Mouse (Mus musculus): ENCODE data around the gene Smpd3. TPM values are rescaled to one million over a fixed set of nuclear protein-coding genes. Genes with fewer than 3 reads are reported as not detected.

Gene Smpd3
- polyA plus RNA-seq, 1 experiment from 2014 or later = 0.49 TPM

- Histone ChIP-seq H3K27ac (replicated peaks; ENCODE audit: low read depth, low read length) (no peak overlapping the region), H3K36me3 (ENCODE audit: control insufficient read depth, insufficient read depth, low read length) (peaks cover 3% of the 10 kb centered on the region; the same call in 1 of the 2 replicates), H3K27me3 (ENCODE audit: control insufficient read depth, insufficient read depth, low read length) (no peaks in the 10 kb centered on the region), H3K4me3 (ENCODE audit: low read depth, low read length) (no peak overlapping the region), H3K4me1 (ENCODE audit: control insufficient read depth, insufficient read depth, low read length) (no peaks in the 10 kb centered on the region), H3K4me2 (ENCODE audit: low read depth, severe bottlenecking) (no peak overlapping the region), H3K9me3 (ENCODE audit: control insufficient read depth, low read length) (no peaks in the 10 kb centered on the region), H3K9ac (ENCODE audit: low read length) (no peak overlapping the region)
- DNase-seq (ENCODE audit: low spot score) = no peak
- 94% methylated on average over 10 of the region's 10 CpGs for WGBS
- ATAC-seq (ENCODE audit: insufficient number of reproducible peaks, low FRiP score, low TSS enrichment, low read depth) = no peak
Observed at GRCm38 (mm10) chr8:106259579-106260255, 78.1 kb downstream of the Smpd3 start.

DNA sequence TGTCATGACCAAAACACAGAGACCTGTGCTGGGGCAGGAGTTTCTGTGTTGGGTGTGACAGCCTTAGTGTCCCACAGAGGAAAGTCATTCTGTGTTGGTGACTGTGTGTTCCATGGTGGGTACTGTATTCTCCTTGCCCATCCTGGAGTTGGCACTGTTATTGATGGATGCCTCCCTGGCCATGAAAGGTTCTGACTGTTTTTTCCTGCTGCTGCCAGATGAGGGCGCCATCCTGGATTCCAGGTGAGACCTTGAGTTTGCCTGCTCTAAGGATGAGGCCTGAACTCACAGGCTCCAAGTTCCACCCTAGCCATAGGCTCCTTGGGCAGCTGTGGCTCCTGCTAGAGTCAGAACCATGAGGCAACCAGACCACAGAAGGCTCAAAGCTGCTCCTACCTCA lies 79.6 kb downstream of the Smpd3 start:
- H3K36me3 ChIP-seq (ENCODE audit: control insufficient read depth, insufficient read depth, low read length) = peaks cover 3% of the 10 kb centered on the region; the same call in 1 of the 2 replicates
- ATAC-seq (ENCODE audit: insufficient number of reproducible peaks, low FRiP score, low TSS enrichment, low read depth) (no peak), DNase-seq (ENCODE audit: low spot score) (no peak)
- no peaks in the 10 kb centered on the region for H3K9me3 ChIP-seq (ENCODE audit: control insufficient read depth, low read length)
- H3K9ac ChIP-seq (ENCODE audit: low read length) = no peak overlapping the region
- no peak overlapping the region for H3K27ac ChIP-seq (replicated peaks; ENCODE audit: low read depth, low read length)
- 19% methylated on average over 1 of the region's 1 CpGs for WGBS
- no peak overlapping the region for H3K4me3 ChIP-seq (ENCODE audit: low read depth, low read length)
- H3K27me3 ChIP-seq (ENCODE audit: control insufficient read depth, insufficient read depth, low read length) = no peaks in the 10 kb centered on the region
- H3K4me2 ChIP-seq (ENCODE audit: low read depth, severe bottlenecking) = no peak overlapping the region
- H3K4me1 ChIP-seq (ENCODE audit: control insufficient read depth, insufficient read depth, low read length) = no peaks in the 10 kb centered on the region

GRCm38 (mm10) chr8:106250186-106250585 lies 87.6 kb downstream of the Smpd3 start:
- DNase-seq (ENCODE audit: low spot score) = no peak
- H3K4me1 ChIP-seq (ENCODE audit: control insufficient read depth, insufficient read depth, low read length) = no peaks in the 10 kb centered on the region
- 72% methylated on average over 4 of the region's 4 CpGs for WGBS

GRCm38 (mm10) chr8:106237106-106237505 lies 100.7 kb downstream of the Smpd3 start:
- DNase-seq (ENCODE audit: low spot score) (no peak), ATAC-seq (ENCODE audit: insufficient number of reproducible peaks, low FRiP score, low TSS enrichment, low read depth) (no peak)
- peaks cover 3% of the 10 kb centered on the region; the same call in 1 of the 2 replicates for H3K36me3 ChIP-seq (ENCODE audit: control insufficient read depth, insufficient read depth, low read length)
- no peak overlapping the region for H3K4me3 ChIP-seq (ENCODE audit: low read depth, low read length)
- no peak overlapping the region for H3K4me2 ChIP-seq (ENCODE audit: low read depth, severe bottlenecking)
- WGBS = 94% methylated on average over 5 of the region's 5 CpGs
- H3K27ac ChIP-seq (replicated peaks; ENCODE audit: low read depth, low read length) = no peak overlapping the region
- no peaks in the 10 kb centered on the region for H3K27me3 ChIP-seq (ENCODE audit: control insufficient read depth, insufficient read depth, low read length)
- H3K4me1 ChIP-seq (ENCODE audit: control insufficient read depth, insufficient read depth, low read length) = no peaks in the 10 kb centered on the region
- no peaks in the 10 kb centered on the region for H3K9me3 ChIP-seq (ENCODE audit: control insufficient read depth, low read length)
- H3K9ac ChIP-seq (ENCODE audit: low read length) = no peak overlapping the region

More at GRCm38 (mm10) chr8:106250186-106250585, 87.6 kb downstream of the Smpd3 start:
- Histone ChIP-seq H3K27me3 (ENCODE audit: control insufficient read depth, insufficient read depth, low read length) (no peaks in the 10 kb centered on the region), H3K4me2 (ENCODE audit: low read depth, severe bottlenecking) (no peak overlapping the region), H3K36me3 (ENCODE audit: control insufficient read depth, insufficient read depth, low read length) (peaks cover 16% of the 10 kb centered on the region), H3K27ac (replicated peaks; ENCODE audit: low read depth, low read length) (no peak overlapping the region), H3K9me3 (ENCODE audit: control insufficient read depth, low read length) (no peaks in the 10 kb centered on the region), H3K4me3 (ENCODE audit: low read depth, low read length) (no peak overlapping the region), H3K9ac (ENCODE audit: low read length) (no peak overlapping the region)
- no peak for ATAC-seq (ENCODE audit: insufficient number of reproducible peaks, low FRiP score, low TSS enrichment, low read depth)

GRCm38 (mm10) chr8:106234567-106235261 lies 103.1 kb downstream of the Smpd3 start:
- H3K4me2 ChIP-seq (ENCODE audit: low read depth, severe bottlenecking) = no peak overlapping the region
- H3K27ac ChIP-seq (replicated peaks; ENCODE audit: low read depth, low read length) = no peak overlapping the region
- no peaks in the 10 kb centered on the region for H3K4me1 ChIP-seq (ENCODE audit: control insufficient read depth, insufficient read depth, low read length)
- H3K36me3 ChIP-seq (ENCODE audit: control insufficient read depth, insufficient read depth, low read length) = peaks cover 7% of the 10 kb centered on the region; the same call in 1 of the 2 replicates
- no peak overlapping the region for H3K9ac ChIP-seq (ENCODE audit: low read length)
- DNase-seq (ENCODE audit: low spot score) (no peak), ATAC-seq (ENCODE audit: insufficient number of reproducible peaks, low FRiP score, low TSS enrichment, low read depth) (no peak)
- H3K27me3 ChIP-seq (ENCODE audit: control insufficient read depth, insufficient read depth, low read length) = no peaks in the 10 kb centered on the region
- 92% methylated on average over 17 of the region's 17 CpGs for WGBS
- no peak overlapping the region for H3K4me3 ChIP-seq (ENCODE audit: low read depth, low read length)
- H3K9me3 ChIP-seq (ENCODE audit: control insufficient read depth, low read length) = no peaks in the 10 kb centered on the region

DNA sequence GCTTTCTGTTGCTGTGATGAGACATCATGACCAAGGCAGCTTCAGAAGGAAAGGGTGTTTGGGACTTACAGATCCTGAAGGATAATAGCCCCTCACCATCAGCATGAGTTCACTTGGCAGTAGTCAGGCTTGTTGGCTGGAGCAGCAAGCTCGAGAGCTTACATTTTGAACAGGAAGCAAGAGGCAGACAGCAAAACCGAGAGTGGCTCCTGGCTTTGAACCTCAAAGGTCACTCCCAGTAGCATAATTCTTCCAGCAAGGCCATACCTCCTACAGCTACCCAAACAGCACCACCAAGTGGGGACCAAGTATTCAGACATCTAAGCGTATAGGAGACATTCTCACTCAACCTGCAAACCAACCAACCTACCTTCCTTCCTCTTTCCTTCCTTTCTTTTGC lies 105.0 kb downstream of the Smpd3 start:
- WGBS = 73% methylated on average over 3 of the region's 3 CpGs

GRCm38 (mm10) chr8:106231536-106231935 lies 106.3 kb downstream of the Smpd3 start:
- DNase-seq (ENCODE audit: low spot score) = no peak
- no peaks in the 10 kb centered on the region for H3K4me1 ChIP-seq (ENCODE audit: control insufficient read depth, insufficient read depth, low read length)
- H3K27ac ChIP-seq (replicated peaks; ENCODE audit: low read depth, low read length) = no peak overlapping the region
- no peak for ATAC-seq (ENCODE audit: insufficient number of reproducible peaks, low FRiP score, low TSS enrichment, low read depth)
- peaks cover 7% of the 10 kb centered on the region; the same call in 1 of the 2 replicates for H3K36me3 ChIP-seq (ENCODE audit: control insufficient read depth, insufficient read depth, low read length)
- H3K4me3 ChIP-seq (ENCODE audit: low read depth, low read length) = no peak overlapping the region
- 84% methylated on average over 7 of the region's 7 CpGs for WGBS
- no peak overlapping the region for H3K4me2 ChIP-seq (ENCODE audit: low read depth, severe bottlenecking)
- no peaks in the 10 kb centered on the region for H3K27me3 ChIP-seq (ENCODE audit: control insufficient read depth, insufficient read depth, low read length)
- H3K9me3 ChIP-seq (ENCODE audit: control insufficient read depth, low read length) = no peaks in the 10 kb centered on the region
- no peak overlapping the region for H3K9ac ChIP-seq (ENCODE audit: low read length)

More for the DNA sequence above, 105.0 kb downstream of the Smpd3 start:
- ATAC-seq (ENCODE audit: insufficient number of reproducible peaks, low FRiP score, low TSS enrichment, low read depth) (no peak), DNase-seq (ENCODE audit: low spot score) (no peak)
- Histone ChIP-seq H3K4me3 (ENCODE audit: low read depth, low read length) (no peak overlapping the region), H3K4me2 (ENCODE audit: low read depth, severe bottlenecking) (no peak overlapping the region), H3K4me1 (ENCODE audit: control insufficient read depth, insufficient read depth, low read length) (no peaks in the 10 kb centered on the region), H3K9ac (ENCODE audit: low read length) (no peak overlapping the region), H3K27ac (replicated peaks; ENCODE audit: low read depth, low read length) (no peak overlapping the region), H3K27me3 (ENCODE audit: control insufficient read depth, insufficient read depth, low read length) (no peaks in the 10 kb centered on the region), H3K9me3 (ENCODE audit: control insufficient read depth, low read length) (no peaks in the 10 kb centered on the region), H3K36me3 (ENCODE audit: control insufficient read depth, insufficient read depth, low read length) (peaks cover 7% of the 10 kb centered on the region; the same call in 1 of the 2 replicates)

DNA sequence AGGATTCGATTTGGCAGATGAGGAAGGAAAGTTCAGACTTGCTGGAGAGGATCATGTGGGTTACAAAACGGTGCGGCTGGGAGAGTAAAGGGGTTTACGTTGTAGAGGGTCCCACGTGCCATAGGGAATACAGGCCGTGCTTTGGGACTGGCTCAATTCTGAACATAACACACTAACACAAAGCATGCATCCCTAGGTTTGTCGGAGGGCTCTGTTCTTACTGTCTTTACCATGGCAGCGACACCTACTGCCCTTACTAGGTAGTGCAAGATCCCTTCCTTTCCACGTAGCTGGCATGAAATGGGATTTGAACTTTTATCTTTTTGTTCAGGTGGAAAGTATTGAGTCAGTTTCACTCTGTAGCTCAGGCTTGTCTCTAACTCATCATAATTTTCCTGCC lies 111.2 kb downstream of the Smpd3 start:
- 50% methylated on average over 9 of the region's 9 CpGs for WGBS
- ATAC-seq (ENCODE audit: insufficient number of reproducible peaks, low FRiP score, low TSS enrichment, low read depth) = no peak

More for the DNA sequence above, 111.2 kb downstream of the Smpd3 start:
- Histone ChIP-seq H3K9me3 (ENCODE audit: control insufficient read depth, low read length) (no peaks in the 10 kb centered on the region), H3K4me1 (ENCODE audit: control insufficient read depth, insufficient read depth, low read length) (no peaks in the 10 kb centered on the region), H3K4me3 (ENCODE audit: low read depth, low read length) (no peak overlapping the region), H3K9ac (ENCODE audit: low read length) (no peak overlapping the region), H3K36me3 (ENCODE audit: control insufficient read depth, insufficient read depth, low read length) (peaks cover 8% of the 10 kb centered on the region), H3K27ac (replicated peaks; ENCODE audit: low read depth, low read length) (no peak overlapping the region), H3K4me2 (ENCODE audit: low read depth, severe bottlenecking) (no peak overlapping the region), H3K27me3 (ENCODE audit: control insufficient read depth, insufficient read depth, low read length) (no peaks in the 10 kb centered on the region)
- DNase-seq (ENCODE audit: low spot score) = peak; percentile 78

All from limb, embryonic 11.5 days (tissue).